Mouse (Mus musculus): ENCODE data around the gene Rpa1. TPM values are rescaled to one million over a fixed set of nuclear protein-coding genes. Genes with fewer than 3 reads are reported as not detected.

Rpa1 gene
- polyA plus RNA-seq, 1 experiment: 10.0 TPM

DNA sequence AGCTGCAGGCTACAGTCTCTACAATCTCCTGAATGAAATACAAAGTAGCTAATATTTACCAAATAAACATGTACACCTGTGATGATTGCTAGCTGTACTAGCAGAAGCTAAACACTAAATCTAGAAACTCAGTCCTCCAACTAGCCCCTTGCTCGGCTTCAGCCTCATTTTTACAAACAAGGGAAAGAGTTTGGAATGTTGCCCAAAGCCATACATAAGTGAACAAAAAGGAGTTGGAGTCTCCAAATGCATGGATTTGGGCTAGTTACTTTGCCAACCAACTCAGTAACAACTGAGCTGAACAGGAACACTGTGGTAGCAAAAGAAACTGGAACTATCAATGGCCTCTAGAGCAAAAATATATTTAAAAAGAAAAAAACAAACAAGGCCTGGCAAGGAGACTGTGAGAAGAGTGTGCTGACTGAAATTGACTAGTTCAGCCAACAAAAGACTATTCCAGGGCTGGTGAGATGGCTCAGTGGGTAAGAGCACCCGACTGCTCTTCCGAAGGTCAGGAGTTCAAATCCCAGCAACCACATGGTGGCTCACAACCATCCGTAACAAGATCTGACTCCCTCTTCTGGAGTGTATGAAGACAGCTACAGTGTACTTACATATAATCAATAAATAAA lies 1.5 kb downstream of the Rpa1 start:
- H3K4me3 ChIP-seq (replicated peaks): peak overlapping the region; percentile 53
- no peaks in the 10 kb centered on the region for H3K9me3 ChIP-seq
- peaks cover 74% of the 10 kb centered on the region for H3K4me1 ChIP-seq
- TF ChIP-seq FLI1 (IDR thresholded peaks at IDR 0.05; ENCODE audit: low read length) (no peak), GATA1 (IDR thresholded peaks at IDR 0.05; ENCODE audit: borderline replicate concordance, low read length) (no peak)
- no peaks in the 10 kb centered on the region for H3K27me3 ChIP-seq (replicated peaks)
- peaks cover 19% of the 10 kb centered on the region for H3K36me3 ChIP-seq (replicated peaks; ENCODE audit: low read length)

DNA sequence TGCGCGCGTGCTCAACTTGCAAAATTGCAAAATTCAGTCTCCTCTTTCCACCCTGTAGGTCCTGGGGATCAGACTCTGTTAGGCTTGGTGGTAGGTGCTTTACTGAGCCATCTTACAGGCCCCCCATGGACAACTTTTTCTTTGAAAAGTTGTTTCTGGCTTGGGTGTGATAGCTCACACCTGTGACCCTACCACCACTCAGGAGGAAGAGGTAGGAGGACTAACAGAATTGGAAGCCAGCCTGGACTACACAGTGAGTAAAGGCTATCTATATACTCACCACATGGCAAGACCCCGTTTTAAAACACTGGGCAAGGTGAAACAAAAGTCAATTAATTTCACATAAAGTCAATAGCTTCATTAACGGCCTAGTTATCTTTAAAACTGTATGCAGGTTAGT lies 3.4 kb downstream of the Rpa1 start:
- no peak overlapping the region for H3K4me3 ChIP-seq (replicated peaks)
- TF ChIP-seq FLI1 (IDR thresholded peaks at IDR 0.05; ENCODE audit: low read length) (no peak), GATA1 (IDR thresholded peaks at IDR 0.05; ENCODE audit: borderline replicate concordance, low read length) (no peak)
- peaks cover 63% of the 10 kb centered on the region for H3K4me1 ChIP-seq
- peaks cover 34% of the 10 kb centered on the region for H3K36me3 ChIP-seq (replicated peaks; ENCODE audit: low read length)
- no peaks in the 10 kb centered on the region for H3K9me3 ChIP-seq
- H3K27me3 ChIP-seq (replicated peaks): no peaks in the 10 kb centered on the region

DNA sequence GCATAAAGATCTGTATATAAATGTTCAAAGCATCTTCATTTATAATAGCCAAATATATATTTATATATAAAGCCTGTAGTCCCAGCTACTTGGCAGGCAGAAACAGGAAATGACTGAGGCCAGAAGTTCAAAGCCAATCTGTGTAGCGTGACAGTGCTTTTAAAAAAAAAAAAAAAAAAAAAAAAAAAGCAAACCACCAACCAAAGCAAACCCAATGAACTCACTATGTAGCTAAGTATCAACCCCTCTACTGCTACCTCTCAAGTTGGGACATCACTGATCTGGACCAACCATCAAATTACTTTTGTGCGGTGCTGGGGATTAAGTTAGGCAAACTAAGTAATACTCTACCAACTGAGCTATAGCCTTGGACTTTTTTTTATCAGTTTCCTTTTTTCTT lies 4.0 kb downstream of the Rpa1 start:
- H3K4me3 ChIP-seq (replicated peaks): no peak overlapping the region
- H3K27me3 ChIP-seq (replicated peaks): no peaks in the 10 kb centered on the region
- no peak for TF ChIP-seq GATA1 (IDR thresholded peaks at IDR 0.05; ENCODE audit: borderline replicate concordance, low read length)
- no peak for TF ChIP-seq FLI1 (IDR thresholded peaks at IDR 0.05; ENCODE audit: low read length)
- peaks cover 37% of the 10 kb centered on the region for H3K36me3 ChIP-seq (replicated peaks; ENCODE audit: low read length)
- H3K9me3 ChIP-seq: no peaks in the 10 kb centered on the region
- peaks cover 58% of the 10 kb centered on the region for H3K4me1 ChIP-seq

DNA sequence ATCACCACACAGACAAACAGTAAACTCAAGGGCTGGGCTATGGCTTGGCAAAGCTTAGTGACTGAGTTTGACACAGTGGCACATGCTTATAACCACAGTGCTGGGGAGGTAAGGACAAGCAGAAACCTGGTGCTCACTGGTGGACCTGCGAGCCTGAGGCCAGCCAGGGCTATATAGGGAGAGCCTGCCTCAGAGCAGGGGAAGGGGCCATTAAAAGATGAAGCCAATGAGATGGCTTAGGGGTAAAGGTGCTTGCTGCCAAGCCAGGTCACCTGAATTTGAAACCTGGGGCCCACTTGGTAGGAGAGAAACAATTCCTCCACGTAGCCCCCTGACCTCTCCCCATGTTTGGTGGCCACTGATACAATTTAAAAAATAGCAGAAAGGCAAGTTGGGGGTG lies 5.0 kb downstream of the Rpa1 start:
- Histone ChIP-seq H3K27me3 (replicated peaks) (no peaks in the 10 kb centered on the region), H3K36me3 (replicated peaks; ENCODE audit: low read length) (peaks cover 45% of the 10 kb centered on the region), H3K4me1 (peaks cover 57% of the 10 kb centered on the region), H3K9me3 (no peaks in the 10 kb centered on the region), H3K4me3 (replicated peaks) (no peak overlapping the region)
- no peak for TF ChIP-seq GATA1 (IDR thresholded peaks at IDR 0.05; ENCODE audit: borderline replicate concordance, low read length)
- TF ChIP-seq FLI1 (IDR thresholded peaks at IDR 0.05; ENCODE audit: low read length): no peak

DNA sequence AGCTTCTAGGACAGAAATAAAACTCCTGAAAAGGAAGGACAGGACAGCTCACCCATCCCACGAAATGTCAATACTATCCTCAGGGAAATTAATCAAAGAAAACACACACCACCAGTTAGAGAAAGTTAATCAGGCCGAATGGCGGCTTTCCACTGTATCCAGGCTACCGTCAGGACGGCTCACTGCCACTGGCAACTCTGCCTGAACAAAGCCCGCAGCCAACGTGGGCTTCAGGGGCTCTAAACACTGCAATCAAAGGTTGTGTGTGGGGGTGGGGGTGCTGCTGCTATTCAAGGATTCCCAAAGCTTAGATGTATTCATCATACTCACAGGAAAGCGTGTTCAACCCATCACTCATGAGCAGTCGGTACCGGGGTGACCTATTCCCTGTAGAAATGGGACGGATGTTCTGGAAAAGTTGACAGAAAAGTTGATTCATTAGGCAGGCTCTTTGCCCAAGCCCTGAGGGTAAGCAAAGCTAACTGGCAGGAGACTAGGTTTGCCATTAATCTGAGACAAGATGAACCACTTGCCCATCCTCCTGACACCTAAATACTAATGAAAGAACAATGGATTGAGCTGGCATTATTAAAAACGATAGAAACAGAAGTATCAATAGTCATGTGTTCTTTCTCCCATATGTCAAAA lies 7.3 kb downstream of the Rpa1 start:
- Histone ChIP-seq H3K4me1 (peaks cover 66% of the 10 kb centered on the region), H3K4me3 (replicated peaks) (no peak overlapping the region), H3K36me3 (replicated peaks; ENCODE audit: low read length) (peaks cover 65% of the 10 kb centered on the region), H3K27me3 (replicated peaks) (no peaks in the 10 kb centered on the region), H3K9me3 (no peaks in the 10 kb centered on the region)
- TF ChIP-seq GATA1 (IDR thresholded peaks at IDR 0.05; ENCODE audit: borderline replicate concordance, low read length): no peak
- no peak for TF ChIP-seq FLI1 (IDR thresholded peaks at IDR 0.05; ENCODE audit: low read length)

DNA sequence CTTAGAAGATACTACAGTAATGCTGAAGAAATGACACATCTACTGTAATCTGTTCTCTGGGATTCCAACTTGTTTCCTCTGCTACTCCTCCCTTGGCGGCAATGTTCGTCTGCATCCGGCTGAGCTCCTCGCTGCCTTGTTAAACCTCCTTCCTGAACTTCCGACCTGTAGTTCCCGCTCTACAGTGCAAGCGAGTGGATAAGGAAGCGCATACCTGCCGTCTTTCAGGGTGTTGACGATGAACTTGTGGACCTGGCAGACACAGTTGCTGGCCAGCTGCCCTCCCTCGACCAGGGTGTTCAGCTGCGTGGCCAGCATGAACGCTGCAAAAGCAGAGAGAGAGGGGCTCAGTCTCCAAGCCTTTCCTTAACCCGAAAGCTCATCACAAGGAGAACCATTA lies 8.0 kb downstream of the Rpa1 start:
- Histone ChIP-seq H3K27me3 (replicated peaks) (no peaks in the 10 kb centered on the region), H3K36me3 (replicated peaks; ENCODE audit: low read length) (peaks cover 69% of the 10 kb centered on the region), H3K9me3 (no peaks in the 10 kb centered on the region), H3K4me1 (peaks cover 66% of the 10 kb centered on the region), H3K4me3 (replicated peaks) (peak overlapping the region; percentile 4)
- TF ChIP-seq FLI1 (IDR thresholded peaks at IDR 0.05; ENCODE audit: low read length) (no peak), GATA1 (IDR thresholded peaks at IDR 0.05; ENCODE audit: borderline replicate concordance, low read length) (no peak)

DNA sequence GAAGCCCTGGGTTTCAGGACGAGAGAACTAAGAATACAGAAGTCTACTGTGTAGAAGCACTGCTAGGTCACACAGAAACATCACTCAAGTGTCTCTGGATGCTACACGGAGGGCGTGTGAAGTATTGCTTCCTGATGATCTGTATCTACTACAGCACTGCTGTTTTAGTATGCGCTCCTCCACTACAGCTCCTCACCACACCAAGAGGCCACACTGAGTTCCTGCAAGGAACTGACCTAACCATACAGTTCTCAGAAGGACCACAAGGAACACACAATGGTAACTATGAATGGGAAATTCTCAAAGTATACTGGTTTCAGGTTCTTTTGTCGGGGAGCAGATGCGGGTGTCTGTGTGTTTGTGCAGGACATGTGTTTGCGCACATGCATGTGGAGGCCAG lies 10.9 kb downstream of the Rpa1 start:
- Histone ChIP-seq H3K4me3 (replicated peaks) (peak overlapping the region; percentile 85), H3K9me3 (no peaks in the 10 kb centered on the region), H3K36me3 (replicated peaks; ENCODE audit: low read length) (peaks cover 78% of the 10 kb centered on the region), H3K4me1 (peaks cover 53% of the 10 kb centered on the region), H3K27me3 (replicated peaks) (no peaks in the 10 kb centered on the region)
- TF ChIP-seq FLI1 (IDR thresholded peaks at IDR 0.05; ENCODE audit: low read length): no peak
- no peak for TF ChIP-seq GATA1 (IDR thresholded peaks at IDR 0.05; ENCODE audit: borderline replicate concordance, low read length)

DNA sequence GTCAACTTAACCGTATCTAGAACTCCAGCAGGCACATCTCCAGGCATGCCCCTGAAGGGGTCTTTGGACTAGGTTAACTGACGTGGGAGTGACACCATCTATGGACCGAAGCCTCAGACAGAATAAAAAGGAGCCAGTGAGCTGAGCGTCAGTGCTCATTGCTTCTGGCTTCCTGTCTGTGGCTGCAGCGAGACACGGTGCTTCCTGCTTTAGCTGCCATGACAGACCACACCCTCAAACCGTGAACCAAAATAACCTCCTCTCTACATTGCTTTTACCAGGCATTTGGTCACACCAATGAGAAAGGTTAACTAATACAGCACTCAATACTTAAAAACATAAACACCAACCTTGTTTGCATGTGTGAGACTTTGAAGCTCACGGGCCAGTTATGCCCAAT lies 11.4 kb downstream of the Rpa1 start:
- no peak for TF ChIP-seq GATA1 (IDR thresholded peaks at IDR 0.05; ENCODE audit: borderline replicate concordance, low read length)
- TF ChIP-seq FLI1 (IDR thresholded peaks at IDR 0.05; ENCODE audit: low read length): no peak
- H3K27me3 ChIP-seq (replicated peaks): no peaks in the 10 kb centered on the region
- peaks cover 80% of the 10 kb centered on the region for H3K36me3 ChIP-seq (replicated peaks; ENCODE audit: low read length)
- peaks cover 53% of the 10 kb centered on the region for H3K4me1 ChIP-seq
- H3K4me3 ChIP-seq (replicated peaks): peak overlapping the region; percentile 85
- H3K9me3 ChIP-seq: no peaks in the 10 kb centered on the region

DNA sequence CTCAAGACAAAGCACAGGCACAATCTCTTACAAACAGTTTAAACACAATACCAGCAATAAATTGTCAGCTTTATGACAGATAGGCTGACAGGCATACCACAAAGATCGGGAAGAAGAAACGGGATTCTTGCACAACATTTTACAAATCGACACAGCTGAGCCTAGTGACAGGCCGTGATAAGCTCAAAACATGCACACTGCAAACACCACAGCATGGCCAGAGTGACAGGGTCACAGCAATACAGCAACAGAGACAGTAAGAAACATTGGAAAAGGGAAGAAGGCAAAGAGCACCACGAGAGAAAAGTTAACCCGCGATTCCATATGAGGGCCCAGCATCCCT lies 22.2 kb downstream of the Rpa1 start:
- TF ChIP-seq FLI1 (IDR thresholded peaks at IDR 0.05; ENCODE audit: low read length) (no peak), GATA1 (IDR thresholded peaks at IDR 0.05; ENCODE audit: borderline replicate concordance, low read length) (no peak)
- Histone ChIP-seq H3K36me3 (replicated peaks; ENCODE audit: low read length) (peaks cover 79% of the 10 kb centered on the region), H3K27me3 (replicated peaks) (no peaks in the 10 kb centered on the region), H3K4me3 (replicated peaks) (no peak overlapping the region), H3K9me3 (no peaks in the 10 kb centered on the region), H3K4me1 (peaks cover 39% of the 10 kb centered on the region)

DNA sequence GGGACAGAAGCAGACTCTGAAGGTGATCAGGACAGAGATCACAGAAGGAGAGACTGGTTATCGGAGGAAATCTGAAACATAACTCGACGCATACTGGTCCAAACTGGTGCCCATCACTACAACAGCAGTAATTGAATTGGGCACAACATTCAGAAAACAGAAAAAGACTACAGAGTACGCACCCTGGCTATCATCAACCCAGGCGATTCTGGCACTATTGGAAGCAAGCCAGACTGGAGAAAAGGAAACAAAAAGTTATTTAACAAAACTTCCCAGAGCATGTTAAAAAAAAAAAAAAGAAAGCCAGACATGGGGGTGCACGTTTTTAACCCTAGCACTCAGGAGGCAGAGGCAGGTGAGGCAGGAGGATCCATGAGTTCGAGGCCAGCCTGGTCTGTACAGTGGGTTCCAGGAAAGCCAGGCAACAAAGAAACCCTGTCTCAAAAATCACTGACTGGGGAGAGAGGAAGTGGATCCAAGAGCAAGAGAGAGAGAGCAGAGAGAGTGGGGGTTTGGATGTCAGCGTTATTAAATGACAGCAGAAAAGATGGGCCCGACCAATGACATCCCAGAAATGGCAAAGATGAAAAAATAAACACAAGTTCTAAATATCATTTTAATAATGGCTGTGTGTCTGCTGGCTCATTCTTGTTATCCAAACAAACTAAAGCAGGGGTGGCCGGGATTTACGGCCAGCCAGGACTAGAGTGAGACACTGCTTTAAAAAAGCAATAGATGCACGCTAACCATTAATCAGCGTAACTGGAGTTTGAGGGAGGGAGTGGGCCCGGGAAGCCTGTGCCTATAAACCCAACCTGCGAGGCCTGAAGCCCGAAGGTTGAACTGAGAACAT lies 22.8 kb downstream of the Rpa1 start:
- H3K4me1 ChIP-seq: peaks cover 39% of the 10 kb centered on the region
- H3K4me3 ChIP-seq (replicated peaks): no peak overlapping the region
- no peaks in the 10 kb centered on the region for H3K27me3 ChIP-seq (replicated peaks)
- H3K9me3 ChIP-seq: no peaks in the 10 kb centered on the region
- peaks cover 79% of the 10 kb centered on the region for H3K36me3 ChIP-seq (replicated peaks; ENCODE audit: low read length)
- no peak for TF ChIP-seq GATA1 (IDR thresholded peaks at IDR 0.05; ENCODE audit: borderline replicate concordance, low read length)
- TF ChIP-seq FLI1 (IDR thresholded peaks at IDR 0.05; ENCODE audit: low read length): no peak
